Mouse (Mus musculus) WW6 (cell line): ENCODE measurements around the gene Pak2.

Experiments
- DNase-seq: peaks from one replicate; pipeline ENCODE4 v3.0.0-alpha.2; 2013; ENCODE audit warnings: low read depth, low spot score

Gene Pak2

DNA sequence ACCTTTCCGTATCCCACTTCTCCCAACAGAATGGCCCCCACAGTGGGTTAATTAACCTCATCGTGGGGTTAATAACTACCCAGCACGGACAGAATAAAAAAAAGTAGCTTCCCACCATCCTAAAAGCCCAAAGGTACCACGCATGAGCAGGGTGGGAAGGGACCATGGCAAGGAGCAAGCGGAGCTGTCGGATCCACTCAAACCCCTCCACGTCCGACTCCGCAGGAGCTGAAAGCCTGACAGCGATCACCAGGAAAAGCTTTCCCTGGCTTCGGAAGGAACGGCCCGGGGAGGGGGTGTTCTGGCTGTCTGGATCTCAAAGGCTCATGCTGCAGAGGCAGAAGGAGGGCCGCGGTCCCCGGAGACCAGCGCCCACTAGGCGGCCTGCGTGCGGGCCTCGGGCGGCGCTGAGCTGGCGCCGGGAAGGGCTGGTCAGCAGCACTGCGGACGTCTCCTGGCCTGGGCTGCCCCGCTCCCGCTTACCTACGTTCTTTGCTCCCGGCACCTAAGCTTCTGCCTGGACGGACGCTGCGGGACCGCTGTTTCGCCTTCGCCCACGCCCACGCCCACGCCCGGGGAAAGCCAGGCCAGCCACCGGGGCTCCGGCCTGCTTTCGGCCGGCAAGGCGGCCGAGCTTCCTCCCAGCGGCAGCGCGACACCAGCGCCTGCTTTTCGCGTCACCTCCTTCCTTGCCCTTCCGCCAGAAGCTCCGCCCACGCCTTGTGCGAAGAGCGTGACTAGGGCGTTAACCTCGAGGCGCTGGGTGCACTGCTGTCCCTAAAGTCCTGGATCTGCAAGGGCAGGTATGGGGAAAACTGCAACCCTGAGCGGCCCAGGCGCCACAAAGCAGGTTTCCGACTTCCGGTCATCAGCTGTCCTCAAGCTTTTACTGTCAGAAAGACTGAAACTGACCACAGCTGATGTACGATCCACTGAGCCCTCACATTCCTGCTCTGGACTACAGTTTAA, 76.3 kb downstream of the Pak2 start, which contains the start of gene Senp5:
Gene Senp5, minus strand, starts transcription at position 779 of the 969 bp plus-strand sequence.
- peak; percentile 89 for DNase-seq

DNA sequence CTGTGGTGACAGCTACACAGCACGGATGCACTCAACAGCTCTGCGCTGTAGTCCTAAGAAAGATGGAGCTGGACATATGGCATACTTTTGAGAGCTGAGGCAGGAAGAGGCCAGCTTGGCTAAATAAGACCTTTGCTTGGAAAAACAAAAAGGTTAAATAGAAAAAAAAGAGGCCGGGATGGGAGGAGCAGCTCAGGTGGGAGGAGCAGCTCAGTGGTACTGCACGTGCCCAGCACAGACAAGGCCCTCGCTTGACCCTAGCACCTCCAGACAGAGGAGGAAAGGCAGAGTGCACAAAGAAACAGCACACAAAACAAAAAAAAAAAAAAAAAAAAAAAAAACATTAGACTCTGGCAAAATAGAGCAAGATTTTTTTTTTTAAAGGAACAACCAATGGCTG, 82.8 kb downstream of the Pak2 start:
- no peak for DNase-seq

DNA sequence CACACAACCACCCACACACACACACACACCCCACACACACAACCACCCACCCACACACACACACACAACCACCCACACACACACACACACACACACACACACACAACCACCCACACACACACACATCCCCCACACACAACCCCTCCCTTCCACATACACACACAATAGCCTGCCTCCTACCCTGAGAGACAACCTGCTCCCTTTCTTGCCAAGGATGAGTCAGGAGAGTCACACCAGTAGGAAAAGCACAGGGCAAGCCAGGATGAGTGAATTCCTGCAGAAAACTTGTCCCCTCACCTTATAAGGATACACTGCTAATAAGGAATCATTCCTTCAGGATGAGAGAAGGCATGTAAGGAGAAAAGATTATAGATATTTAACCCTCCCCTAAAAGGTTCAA, 85.2 kb downstream of the Pak2 start:
- DNase-seq: no peak

- DNase-seq: no peak
These were observed 85.9 kb downstream of the Pak2 start for GRCm38 (mm10) chr16:31993195-31993594.

DNA sequence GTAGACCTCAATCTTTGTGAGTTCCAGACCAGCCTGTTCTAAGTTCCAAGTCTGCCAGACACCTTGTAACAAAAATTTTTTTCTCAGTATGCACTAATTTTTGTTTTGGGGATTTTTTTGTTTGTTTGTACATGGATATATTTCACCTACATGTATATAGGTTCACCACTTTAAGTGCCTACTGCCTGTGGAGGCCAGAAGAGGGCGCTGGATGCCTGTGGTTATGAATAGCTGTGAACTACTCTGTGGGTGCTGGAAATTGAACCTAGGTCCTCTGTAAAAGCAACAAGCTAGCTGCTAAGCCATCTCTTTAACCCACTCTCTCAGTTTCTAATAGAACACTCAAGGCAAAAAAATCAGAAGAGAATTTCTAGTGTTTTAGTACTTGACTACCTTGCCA, 87.1 kb downstream of the Pak2 start:
- DNase-seq: no peak

GRCm38 (mm10) chr16:31980946-31981345, 98.2 kb downstream of the Pak2 start:
- DNase-seq: no peak

GRCm38 (mm10) chr16:31979501-31979900, 99.6 kb downstream of the Pak2 start:
- DNase-seq: no peak

- DNase-seq: no peak
These were observed 103.9 kb downstream of the Pak2 start for GRCm38 (mm10) chr16:31975258-31975657.
